Mouse (Mus musculus) hindbrain, embryonic 11.5 days (tissue): ENCODE measurements around the gene Olfr73. TPM values are rescaled to one million over a fixed set of nuclear protein-coding genes. Genes with fewer than 3 reads are reported as not detected.

ENCODE experiments used
- polyA plus RNA-seq: library from polyadenylated mRNA; unstranded; fragments of >200 nt; fragmentation: Nextera tagmentation; extraction: Ambion mirVana; gene quantifications from 2 replicates; pipeline ENCODE4 v1.2.1, GENCODE M21; 2014

The Olfr73 gene
- polyA plus RNA-seq, 1 experiment from 2014 or later, result not detected

Other genes starting within 250 kb of the Olfr73 start
- not detected in 2 replicates for gene Olfr1143, start 237.1 kb downstream of the Olfr73 start, polyA plus RNA-seq
- not detected in 2 replicates for gene Olfr1145, start 227.9 kb downstream of the Olfr73 start, polyA plus RNA-seq
- gene Olfr1148, start 207.2 kb downstream of the Olfr73 start, polyA plus RNA-seq, result not detected in 2 replicates
- not detected in 2 replicates for gene Olfr1150-ps1, start 193.7 kb downstream of the Olfr73 start, polyA plus RNA-seq
- gene Olfr1151, start 181.8 kb downstream of the Olfr73 start, polyA plus RNA-seq, result not detected in 2 replicates
- 0.03 TPM in 2 replicates for gene Olfr1152, start 171.2 kb downstream of the Olfr73 start, polyA plus RNA-seq
- gene Olfr1153, start 142.7 kb downstream of the Olfr73 start, polyA plus RNA-seq, result not detected in 2 replicates
- gene Olfr1154, start 132.5 kb downstream of the Olfr73 start, polyA plus RNA-seq, result not detected in 2 replicates
- gene Olfr1155, start 92.6 kb downstream of the Olfr73 start, polyA plus RNA-seq, result not detected in 2 replicates
- gene Olfr1156, start 84.6 kb downstream of the Olfr73 start, polyA plus RNA-seq, result not detected in 2 replicates
- not detected in 2 replicates for gene Olfr1157, start 69.4 kb downstream of the Olfr73 start, polyA plus RNA-seq
- gene Olfr74, start 63.0 kb downstream of the Olfr73 start, polyA plus RNA-seq, result not detected in 2 replicates
- gene Olfr1158, start 47.6 kb downstream of the Olfr73 start, polyA plus RNA-seq, result not detected in 2 replicates
- not detected in 2 replicates for gene Olfr1160, start 29.4 kb downstream of the Olfr73 start, polyA plus RNA-seq
- gene Olfr1161, start 14.9 kb downstream of the Olfr73 start, polyA plus RNA-seq, result not detected in 2 replicates
- gene Olfr1162, start 13.4 kb upstream of the Olfr73 start, polyA plus RNA-seq, result not detected in 2 replicates
- gene Olfr1163, start 34.1 kb upstream of the Olfr73 start, polyA plus RNA-seq, result not detected in 2 replicates
- gene Olfr1164, start 56.3 kb upstream of the Olfr73 start, polyA plus RNA-seq, result not detected in 2 replicates
- not detected in 2 replicates for gene Olfr1166, start 90.6 kb upstream of the Olfr73 start, polyA plus RNA-seq
- not detected in 2 replicates for gene Olfr1167, start 117.5 kb upstream of the Olfr73 start, polyA plus RNA-seq
- not detected in 2 replicates for gene Olfr1168, start 144.2 kb upstream of the Olfr73 start, polyA plus RNA-seq
- gene Olfr1170, start 190.6 kb upstream of the Olfr73 start, polyA plus RNA-seq, result not detected in 2 replicates
- gene Olfr1173, start 242.2 kb upstream of the Olfr73 start, polyA plus RNA-seq, result not detected in 2 replicates